Mouse (Mus musculus): ENCODE measurements around the gene Nes. TPM values are rescaled to one million over a fixed set of nuclear protein-coding genes. Genes with fewer than 3 reads are reported as not detected.

The Nes gene
- polyA plus RNA-seq, 1 experiment from 2014 or later: 76.3 TPM

Other genes with a start within 250 kb of the Nes start
- gene Lrrc71, start 222.5 kb upstream of the Nes start, polyA plus RNA-seq (2015; fragmentation: Nextera tagmentation; extraction: Ambion mirVana): 0.35 and 0.58 TPM in 2 replicates
- gene Ntrk1, start 175.9 kb upstream of the Nes start, polyA plus RNA-seq (2015; fragmentation: Nextera tagmentation; extraction: Ambion mirVana): 0.53 and 0.88 TPM in 2 replicates
- gene Insrr, start 174.1 kb upstream of the Nes start, polyA plus RNA-seq (2015; fragmentation: Nextera tagmentation; extraction: Ambion mirVana): 0.33 and 0.43 TPM in 2 replicates
- gene Pear1, start 146.8 kb upstream of the Nes start, polyA plus RNA-seq (2015; fragmentation: Nextera tagmentation; extraction: Ambion mirVana): 4.7 and 4.8 TPM in 2 replicates
- not detected in 2 replicates for gene Sh2d2a, start 124.3 kb upstream of the Nes start, polyA plus RNA-seq (2015; fragmentation: Nextera tagmentation; extraction: Ambion mirVana)
- gene Prcc, start 85.5 kb upstream of the Nes start, polyA plus RNA-seq (2015; fragmentation: Nextera tagmentation; extraction: Ambion mirVana): 14.5 TPM in 2 replicates
- 106 and 147 TPM in 2 replicates for gene Hdgf, start 64.8 kb upstream of the Nes start, polyA plus RNA-seq (2015; fragmentation: Nextera tagmentation; extraction: Ambion mirVana)
- 70.2 and 77.2 TPM in 2 replicates for gene Mrpl24, start 51.6 kb upstream of the Nes start, polyA plus RNA-seq (2015; fragmentation: Nextera tagmentation; extraction: Ambion mirVana)
- 61.8 and 63.0 TPM in 2 replicates for gene Isg20l2, start 40.8 kb upstream of the Nes start, polyA plus RNA-seq (2015; fragmentation: Nextera tagmentation; extraction: Ambion mirVana)
- gene Rrnad1, start 40.4 kb upstream of the Nes start, polyA plus RNA-seq (2015; fragmentation: Nextera tagmentation; extraction: Ambion mirVana): 20.7 and 22.7 TPM in 2 replicates
- 67.1 and 89.5 TPM in 2 replicates for gene Crabp2, start 22.4 kb upstream of the Nes start, polyA plus RNA-seq (2015; fragmentation: Nextera tagmentation; extraction: Ambion mirVana)
- 9.5 and 9.6 TPM in 2 replicates for gene Bcan, start 29.2 kb downstream of the Nes start, polyA plus RNA-seq (2015; fragmentation: Nextera tagmentation; extraction: Ambion mirVana)
- gene Hapln2, start 56.5 kb downstream of the Nes start, polyA plus RNA-seq (2015; fragmentation: Nextera tagmentation; extraction: Ambion mirVana): 0.11 and 0.36 TPM in 2 replicates
- 29.7 and 30.7 TPM in 2 replicates for gene Gpatch4, start 72.0 kb downstream of the Nes start, polyA plus RNA-seq (2015; fragmentation: Nextera tagmentation; extraction: Ambion mirVana)
- gene Naxe, start 87.4 kb downstream of the Nes start, polyA plus RNA-seq (2015; fragmentation: Nextera tagmentation; extraction: Ambion mirVana): 154 and 157 TPM in 2 replicates
- gene Ttc24, start 107.2 kb downstream of the Nes start, polyA plus RNA-seq (2015; fragmentation: Nextera tagmentation; extraction: Ambion mirVana): not detected in 2 replicates
- 13.8 and 15.3 TPM in 2 replicates for gene Iqgap3, start 110.9 kb downstream of the Nes start, polyA plus RNA-seq (2015; fragmentation: Nextera tagmentation; extraction: Ambion mirVana)
- gene Mef2d, start 171.3 kb downstream of the Nes start, polyA plus RNA-seq (2015; fragmentation: Nextera tagmentation; extraction: Ambion mirVana): 15.0 and 16.5 TPM in 2 replicates